Mouse (Mus musculus) limb, embryonic 15.5 days (tissue): Measurements from ENCODE around the gene Gnb4. TPM values are rescaled to one million over a fixed set of nuclear protein-coding genes. Genes with fewer than 3 reads are reported as not detected.

ENCODE experiments used
- ATAC-seq: fragments of 200-750 bp; cut with Nextera tagmentation; 2 replicates; pipeline ENCODE4 v1.8.0; 2017; ENCODE audit warnings: low read depth, moderate TSS enrichment; ENCODE audit not compliant: insufficient number of reproducible peaks, low FRiP score, low TSS enrichment
- H3K27ac ChIP-seq: fragments of 300-500 bp; sonication (generic); 2 replicates; pipeline ENCODE4 v1.5.1; 2015; ENCODE audit warnings: moderate library complexity, mild to moderate bottlenecking, inconsistent platforms
- H3K27me3 ChIP-seq: fragments of 300-500 bp; sonication (generic); 2 replicates; pipeline ENCODE4 v1.6.1; 2015; ENCODE audit warnings: inconsistent platforms
- H3K36me3 ChIP-seq: fragments of 300-500 bp; sonication (generic); 2 replicates; pipeline ENCODE4 v1.6.1; 2015; ENCODE audit warnings: inconsistent platforms
- H3K4me1 ChIP-seq: fragments of 300-500 bp; sonication (generic); 2 replicates; pipeline ENCODE4 v1.6.1; 2015; ENCODE audit warnings: inconsistent platforms
- H3K4me2 ChIP-seq: fragments of 300-500 bp; sonication (generic); 2 replicates; pipeline ENCODE4 v1.6.1; 2015; ENCODE audit warnings: mild to moderate bottlenecking, inconsistent platforms
- H3K4me3 ChIP-seq: fragments of 300-500 bp; sonication (generic); 2 replicates; pipeline ENCODE4 v1.5.1; 2015; ENCODE audit warnings: mild to moderate bottlenecking, inconsistent platforms
- H3K9ac ChIP-seq: fragments of 300-500 bp; sonication (generic); 2 replicates; pipeline ENCODE4 v1.6.1; 2015; ENCODE audit warnings: inconsistent platforms
- H3K9me3 ChIP-seq: fragments of 300-500 bp; sonication (generic); 2 replicates; pipeline ENCODE4 v1.6.1; 2016; ENCODE audit warnings: inconsistent platforms
- WGBS: fragments of 180-500 bp; shearing (Covaris S2); methylation state at CpG from one replicate; pipeline ENCODE4 v1.1.7; 2015; 5-methylcytosine and 5-hydroxymethylcytosine counted together
- polyA plus RNA-seq: library from polyadenylated mRNA; unstranded; fragments of >200 nt; fragmentation: Nextera tagmentation; extraction: Ambion mirVana; gene quantifications from 2 replicates; pipeline ENCODE4 v1.2.1, GENCODE M21; 2015

Gene Gnb4
- polyA plus RNA-seq = 92.8 and 98.0 TPM in 2 replicates

DNA sequence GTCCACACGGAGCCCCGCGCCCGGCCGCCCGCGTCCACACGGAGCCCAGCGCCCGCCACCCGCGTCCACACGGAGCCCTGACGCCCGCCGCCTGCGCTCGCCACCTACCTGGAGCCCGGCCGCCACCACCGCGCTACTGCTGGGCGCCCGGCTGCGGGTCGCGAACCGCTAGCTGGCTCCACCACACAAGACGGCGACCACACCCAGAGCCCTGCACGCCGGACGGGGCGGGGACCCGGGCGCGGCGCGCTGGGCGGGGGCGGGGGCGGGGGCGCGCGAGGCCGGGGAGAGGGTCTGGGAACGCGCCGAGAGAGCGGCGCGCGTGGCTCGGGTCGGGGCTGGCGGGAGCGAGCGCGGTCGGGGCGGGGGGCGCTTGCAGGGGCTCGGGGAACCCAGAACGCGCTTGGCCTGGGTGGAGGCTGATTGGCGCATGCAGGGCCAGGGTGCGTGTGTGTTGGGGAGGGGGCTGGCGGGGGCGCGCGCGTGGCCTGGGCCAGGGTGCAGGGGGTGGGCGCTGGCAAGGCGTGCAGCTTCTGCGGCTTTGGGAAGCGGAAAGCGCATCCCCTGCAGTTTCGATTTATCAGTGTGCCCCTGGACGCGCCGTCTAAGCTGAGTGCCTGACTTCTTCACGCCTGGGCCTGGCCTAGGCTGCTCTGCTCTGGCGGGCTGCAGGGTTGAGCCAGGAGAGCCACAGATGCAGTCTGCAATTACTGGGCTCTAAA, at the start of gene Gnb4:
TSS of gene Gnb4 (minus strand) at position 255 of the 722 bp plus-strand sequence.
- ATAC-seq = peak; percentile 88
- Histone ChIP-seq H3K4me3 (peak within 1 kb of the TSS; percentile 69), H3K36me3 (no peaks in the 10 kb centered on the region; the same call in 1 of the 2 replicates), H3K27me3 (no peaks in the 10 kb centered on the region), H3K4me2 (peak within 1 kb of the TSS; percentile 59), H3K9me3 (no peaks in the 10 kb centered on the region), H3K9ac (peak within 1 kb of the TSS; percentile 64), H3K27ac (peak within 1 kb of the TSS; percentile 87), H3K4me1 (peaks cover 8% of the 10 kb centered on the region)
- WGBS = 1% methylated on average over 59 of the region's 83 CpGs

DNA sequence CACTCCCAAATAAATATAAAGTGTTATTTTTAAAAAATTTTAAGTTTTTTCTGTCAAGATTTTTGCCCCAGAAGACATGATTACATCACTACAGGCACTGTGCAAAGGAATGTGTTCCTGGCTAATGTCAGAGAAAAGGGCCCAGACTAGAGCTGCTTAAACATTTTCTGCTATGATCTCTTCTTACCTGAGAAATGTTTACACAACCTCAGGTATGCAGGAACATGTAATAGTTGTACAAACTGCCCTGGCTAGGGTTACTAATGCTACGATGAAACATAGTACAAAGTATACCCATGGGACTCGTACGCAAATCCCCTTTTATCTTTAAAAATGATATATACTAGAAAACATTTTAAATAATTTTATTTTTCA, 45.2 kb upstream of the Gnb4 start:
- Histone ChIP-seq H3K27me3 (no peaks in the 10 kb centered on the region), H3K27ac (no peak overlapping the region), H3K36me3 (no peaks in the 10 kb centered on the region), H3K4me3 (no peak overlapping the region), H3K9me3 (no peaks in the 10 kb centered on the region), H3K4me1 (no peaks in the 10 kb centered on the region), H3K9ac (no peak overlapping the region), H3K4me2 (no peak overlapping the region)
- WGBS = 74% methylated on average over 3 of the region's 3 CpGs
- ATAC-seq = no peak

DNA sequence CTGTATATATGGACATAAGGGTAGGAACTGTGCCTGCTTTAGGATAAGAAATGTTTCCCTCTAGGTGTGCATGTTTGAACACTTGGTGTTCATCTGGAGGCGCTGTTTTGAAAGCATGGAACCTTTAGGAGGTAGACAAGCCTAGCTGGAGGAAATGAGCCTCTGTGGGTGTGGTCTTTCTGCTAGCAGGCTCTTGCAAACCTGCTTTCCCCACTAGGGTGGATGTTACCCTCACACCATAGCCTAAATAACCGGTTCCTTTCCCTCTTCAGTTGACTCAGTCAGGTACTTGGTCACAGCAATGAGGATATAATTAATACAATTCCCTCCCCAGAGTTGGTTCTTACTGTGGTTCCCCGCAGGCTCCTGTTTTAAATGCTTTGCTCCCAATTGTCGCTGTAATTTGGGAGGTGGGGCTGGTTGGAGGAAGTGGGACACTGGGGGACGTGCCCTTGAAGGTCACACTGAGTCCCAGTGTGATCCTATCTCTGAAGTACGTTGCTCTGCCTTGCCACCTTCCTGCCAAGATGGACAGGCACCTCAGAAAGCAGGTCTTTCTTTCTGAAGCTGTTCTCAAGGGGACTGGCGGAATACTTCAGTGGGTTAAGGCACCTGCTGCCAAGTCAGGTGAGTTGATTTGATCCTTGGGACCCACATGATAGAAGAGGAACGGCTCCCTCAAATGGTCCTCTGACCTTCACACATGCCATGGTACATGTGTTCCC, 44.6 kb upstream of the Gnb4 start:
- WGBS = 55% methylated on average over 8 of the region's 8 CpGs
- ATAC-seq = no peak

DNA sequence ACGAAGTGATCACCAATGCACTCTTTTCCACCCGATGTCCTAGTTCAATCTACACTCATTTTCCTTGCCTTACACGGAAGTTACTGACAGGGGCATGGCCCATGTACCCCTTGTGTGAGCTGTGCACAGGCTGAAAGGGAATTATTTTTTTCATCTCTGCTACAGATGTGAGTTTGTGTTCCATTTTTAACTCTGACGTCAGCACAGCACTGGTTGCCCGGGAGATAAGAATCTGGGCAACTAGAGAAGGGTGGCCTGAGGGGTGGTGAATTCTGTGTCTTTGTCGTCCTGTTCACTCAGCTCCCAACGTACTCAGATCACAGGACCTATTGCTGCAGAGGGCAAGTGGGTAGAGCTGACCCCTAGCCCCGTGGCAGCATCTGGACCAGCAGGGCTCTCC, 43.9 kb upstream of the Gnb4 start:
- Histone ChIP-seq H3K9ac (no peak overlapping the region), H3K27ac (no peak overlapping the region), H3K4me2 (no peak overlapping the region), H3K4me3 (no peak overlapping the region), H3K4me1 (no peaks in the 10 kb centered on the region), H3K27me3 (no peaks in the 10 kb centered on the region), H3K36me3 (no peaks in the 10 kb centered on the region), H3K9me3 (no peaks in the 10 kb centered on the region)
- WGBS = 61% methylated on average over 8 of the region's 8 CpGs
- peak; percentile 10; the same call in 1 of the 2 replicates for ATAC-seq

More for the DNA sequence above, 44.6 kb upstream of the Gnb4 start:
- Histone ChIP-seq H3K27ac (no peak overlapping the region), H3K4me3 (no peak overlapping the region), H3K4me1 (no peaks in the 10 kb centered on the region), H3K9me3 (no peaks in the 10 kb centered on the region), H3K9ac (no peak overlapping the region), H3K27me3 (no peaks in the 10 kb centered on the region), H3K36me3 (no peaks in the 10 kb centered on the region), H3K4me2 (no peak overlapping the region)

DNA sequence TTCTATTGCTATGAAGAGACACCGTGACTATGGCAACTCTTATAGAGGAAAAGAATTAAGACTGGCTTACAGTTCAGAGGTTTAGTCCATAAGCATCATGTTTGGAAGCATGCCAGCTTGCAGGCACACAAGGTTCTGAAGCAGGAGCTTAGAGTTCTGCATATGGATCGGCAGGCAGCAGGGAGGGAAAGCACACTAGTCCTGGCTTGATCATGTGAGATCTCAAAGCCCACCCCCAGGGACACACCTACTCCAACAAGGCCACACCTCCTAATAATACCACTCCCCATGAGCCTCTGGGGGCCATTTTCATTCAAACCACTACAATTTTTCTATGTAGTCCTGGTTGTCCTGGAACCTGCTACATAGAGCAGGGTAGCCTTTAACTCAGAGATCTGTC, 43.1 kb upstream of the Gnb4 start:
- H3K36me3 ChIP-seq = no peaks in the 10 kb centered on the region
- H3K27ac ChIP-seq = no peak overlapping the region
- H3K4me3 ChIP-seq = no peak overlapping the region
- H3K4me2 ChIP-seq = no peak overlapping the region
- ATAC-seq = no peak
- WGBS = 84% methylated on average over 2 of the region's 2 CpGs
- H3K4me1 ChIP-seq = no peaks in the 10 kb centered on the region
- H3K9me3 ChIP-seq = no peaks in the 10 kb centered on the region
- no peak overlapping the region for H3K9ac ChIP-seq
- H3K27me3 ChIP-seq = no peaks in the 10 kb centered on the region

DNA sequence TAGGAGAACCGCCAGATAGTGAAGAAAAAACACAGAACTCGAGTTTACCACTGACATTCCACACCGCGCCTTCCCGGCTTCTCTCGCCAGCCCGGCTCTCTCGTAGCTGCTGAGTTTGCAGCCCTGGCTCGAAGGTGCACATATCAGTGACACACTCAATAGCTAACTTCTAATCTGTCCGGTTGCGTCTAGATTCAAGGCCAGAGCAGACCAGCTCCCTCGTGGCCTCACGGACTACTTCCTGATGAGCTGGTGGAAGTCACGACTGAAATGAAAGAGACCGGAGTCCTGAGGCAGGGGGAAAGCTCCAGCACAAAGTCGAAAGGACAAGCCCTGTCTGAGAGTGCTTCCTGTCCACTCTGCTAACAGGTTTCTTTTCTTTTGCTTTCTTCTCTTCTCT, 42.4 kb upstream of the Gnb4 start:
- Histone ChIP-seq H3K36me3 (no peaks in the 10 kb centered on the region), H3K4me1 (no peaks in the 10 kb centered on the region), H3K27ac (no peak overlapping the region), H3K27me3 (no peaks in the 10 kb centered on the region), H3K4me3 (no peak overlapping the region), H3K4me2 (no peak overlapping the region), H3K9me3 (no peaks in the 10 kb centered on the region), H3K9ac (no peak overlapping the region)
- WGBS = 72% methylated on average over 16 of the region's 16 CpGs
- ATAC-seq = no peak

DNA sequence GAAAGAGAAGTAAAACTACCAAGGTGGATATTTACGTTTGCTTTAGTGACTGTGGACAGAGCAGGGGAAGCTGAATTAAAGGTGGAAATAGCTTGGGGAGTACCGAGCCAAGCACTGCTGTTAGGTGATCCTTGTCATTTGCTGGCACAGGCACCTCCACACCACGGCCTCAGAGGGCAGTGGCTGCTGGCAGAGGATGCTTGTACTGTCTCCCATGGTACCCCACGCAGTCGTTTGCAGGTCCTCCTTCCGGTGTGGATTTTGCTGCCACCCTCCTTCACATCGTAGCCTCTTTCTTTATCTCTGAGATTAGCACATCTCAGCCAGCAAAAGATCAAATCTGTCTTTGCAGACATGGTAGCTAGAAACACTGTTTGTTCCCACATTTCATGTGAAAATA, 42.0 kb upstream of the Gnb4 start:
- Histone ChIP-seq H3K4me3 (no peak overlapping the region), H3K27me3 (no peaks in the 10 kb centered on the region), H3K9ac (no peak overlapping the region), H3K9me3 (no peaks in the 10 kb centered on the region), H3K27ac (no peak overlapping the region), H3K36me3 (no peaks in the 10 kb centered on the region), H3K4me2 (no peak overlapping the region), H3K4me1 (no peaks in the 10 kb centered on the region)
- no peak for ATAC-seq
- 73% methylated on average over 7 of the region's 7 CpGs for WGBS

DNA sequence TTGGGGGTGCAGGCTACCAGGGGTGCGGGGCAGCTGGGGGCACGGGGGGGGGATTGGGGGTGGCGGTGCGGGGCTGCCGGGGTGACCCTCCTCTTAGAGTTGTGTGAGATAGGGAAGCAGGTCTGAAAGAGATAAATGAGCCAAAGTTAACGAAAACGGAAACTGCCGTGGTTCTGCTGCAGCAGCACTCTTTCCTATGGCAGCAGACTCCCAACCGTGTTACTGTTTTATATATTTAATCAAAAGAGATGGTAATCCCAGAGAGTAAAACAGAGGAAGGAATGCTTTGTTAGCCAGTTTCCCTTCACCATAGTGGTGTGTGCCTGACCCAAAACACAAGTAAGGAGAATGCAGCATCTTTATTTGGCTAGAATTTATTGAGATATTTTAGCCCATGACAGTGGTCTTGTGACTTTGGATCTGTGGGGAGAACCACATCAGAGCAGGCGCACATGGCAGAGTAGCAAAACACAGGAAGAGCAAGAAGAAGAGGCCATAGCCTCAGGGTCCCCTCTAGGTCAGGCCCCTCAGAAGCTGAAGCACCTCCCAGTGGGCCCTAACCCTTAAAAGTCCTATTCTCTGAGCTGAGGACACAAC, 40.1 kb upstream of the Gnb4 start:
- no peaks in the 10 kb centered on the region for H3K27me3 ChIP-seq
- H3K9ac ChIP-seq = no peak overlapping the region
- H3K27ac ChIP-seq = no peak overlapping the region
- H3K9me3 ChIP-seq = no peaks in the 10 kb centered on the region
- 75% methylated on average over 10 of the region's 10 CpGs for WGBS
- H3K4me3 ChIP-seq = no peak overlapping the region
- ATAC-seq = no peak
- H3K4me2 ChIP-seq = no peak overlapping the region
- no peaks in the 10 kb centered on the region for H3K4me1 ChIP-seq
- no peaks in the 10 kb centered on the region for H3K36me3 ChIP-seq

DNA sequence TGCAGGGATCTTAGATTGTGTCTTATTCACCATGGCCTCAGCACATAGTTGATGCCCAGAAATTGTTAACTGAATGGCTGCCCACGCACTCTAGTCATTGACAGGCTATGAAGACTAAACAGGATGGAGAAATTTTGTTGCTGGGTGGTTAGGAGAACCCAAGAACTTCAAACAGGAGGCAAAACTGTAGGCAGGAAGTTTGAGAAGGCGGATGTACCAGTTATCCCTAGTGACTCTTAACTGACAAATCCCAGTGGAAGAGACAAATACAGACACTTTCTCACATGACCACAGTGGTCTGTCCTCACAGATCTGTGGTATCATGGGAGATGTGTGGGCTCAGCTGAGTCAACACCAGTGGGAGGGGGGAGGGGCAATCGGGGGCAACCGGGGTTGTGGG, 39.6 kb upstream of the Gnb4 start:
- H3K27ac ChIP-seq = no peak overlapping the region
- no peak overlapping the region for H3K4me2 ChIP-seq
- no peak overlapping the region for H3K9ac ChIP-seq
- no peaks in the 10 kb centered on the region for H3K36me3 ChIP-seq
- H3K9me3 ChIP-seq = no peaks in the 10 kb centered on the region
- 85% methylated on average over 4 of the region's 4 CpGs for WGBS
- no peaks in the 10 kb centered on the region for H3K4me1 ChIP-seq
- no peaks in the 10 kb centered on the region for H3K27me3 ChIP-seq
- no peak for ATAC-seq
- no peak overlapping the region for H3K4me3 ChIP-seq

DNA sequence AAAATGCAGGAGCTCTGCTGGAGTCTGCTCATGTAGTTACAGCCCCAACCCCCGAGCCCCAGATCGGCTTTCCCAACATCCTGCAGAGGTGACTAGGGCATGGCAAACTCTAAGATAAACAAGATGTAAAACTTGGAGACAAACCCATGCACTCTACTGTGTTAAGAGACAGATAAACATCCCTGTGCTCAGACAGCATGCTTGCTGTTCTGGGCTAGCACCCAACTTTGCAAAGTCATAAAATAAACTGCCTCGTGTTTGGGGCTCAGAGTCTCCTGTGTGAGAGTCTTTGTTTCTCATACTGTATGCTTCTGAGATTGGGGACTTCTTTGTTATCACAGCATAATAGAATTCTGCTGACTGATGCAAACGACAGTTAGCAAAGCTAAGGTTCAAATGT, 36.4 kb upstream of the Gnb4 start:
- no peak overlapping the region for H3K9ac ChIP-seq
- no peak overlapping the region for H3K4me3 ChIP-seq
- H3K27ac ChIP-seq = no peak overlapping the region
- 58% methylated on average over 4 of the region's 4 CpGs for WGBS
- no peak for ATAC-seq
- no peaks in the 10 kb centered on the region for H3K36me3 ChIP-seq
- H3K4me1 ChIP-seq = no peaks in the 10 kb centered on the region
- H3K4me2 ChIP-seq = no peak overlapping the region
- H3K27me3 ChIP-seq = no peaks in the 10 kb centered on the region
- H3K9me3 ChIP-seq = no peaks in the 10 kb centered on the region

DNA sequence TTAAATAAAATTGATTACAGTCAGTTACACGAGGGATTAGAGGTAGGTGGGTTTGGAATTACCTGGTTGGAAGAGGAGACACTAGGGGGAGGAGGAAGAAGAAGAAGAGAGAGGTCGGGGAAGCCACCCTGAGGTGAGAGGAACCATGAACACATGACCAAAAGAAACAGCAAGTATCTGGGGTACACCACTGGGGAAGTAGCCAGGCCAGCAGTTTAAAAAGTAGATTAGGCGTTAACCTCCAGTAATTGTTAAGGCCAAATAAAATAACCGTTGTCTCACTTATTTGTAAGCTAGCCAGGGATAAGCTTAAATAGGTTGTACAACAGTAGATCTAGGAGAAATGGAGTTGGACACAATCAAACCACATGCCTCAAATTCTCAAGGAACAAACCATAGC, 32.9 kb upstream of the Gnb4 start:
- no peak overlapping the region for H3K9ac ChIP-seq
- ATAC-seq = no peak
- H3K36me3 ChIP-seq = no peaks in the 10 kb centered on the region
- H3K27me3 ChIP-seq = no peaks in the 10 kb centered on the region
- H3K4me2 ChIP-seq = no peak overlapping the region
- no peaks in the 10 kb centered on the region for H3K9me3 ChIP-seq
- H3K27ac ChIP-seq = no peak overlapping the region
- no peaks in the 10 kb centered on the region for H3K4me1 ChIP-seq
- no peak overlapping the region for H3K4me3 ChIP-seq
- WGBS = 66% methylated on average over 4 of the region's 4 CpGs

DNA sequence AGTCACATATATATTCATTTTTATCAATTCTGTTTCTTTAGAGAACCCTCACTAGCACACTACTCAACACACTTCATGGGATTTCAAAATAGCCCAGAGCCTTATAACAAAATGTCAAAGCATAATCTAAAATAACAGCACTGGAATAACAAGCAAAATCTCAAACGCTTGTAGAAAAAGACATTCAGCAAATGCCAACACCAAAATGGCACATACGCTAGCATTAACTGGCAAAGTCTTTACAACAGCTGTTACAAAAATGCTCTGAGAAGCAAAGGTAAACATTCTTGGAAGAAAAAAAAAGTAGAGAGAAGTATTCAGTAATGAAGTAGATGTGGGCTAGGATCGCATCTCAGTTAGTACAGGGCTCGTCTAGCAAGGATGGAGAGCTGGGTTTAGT, 30.5 kb upstream of the Gnb4 start:
- H3K9ac ChIP-seq = no peak overlapping the region
- 77% methylated on average over 4 of the region's 4 CpGs for WGBS
- no peaks in the 10 kb centered on the region for H3K4me1 ChIP-seq
- H3K9me3 ChIP-seq = no peaks in the 10 kb centered on the region
- no peak overlapping the region for H3K27ac ChIP-seq
- H3K27me3 ChIP-seq = no peaks in the 10 kb centered on the region
- no peak overlapping the region for H3K4me3 ChIP-seq
- H3K36me3 ChIP-seq = no peaks in the 10 kb centered on the region
- ATAC-seq = no peak
- H3K4me2 ChIP-seq = no peak overlapping the region
